Mouse (Mus musculus): ENCODE data around the gene Cep112. TPM values are rescaled to one million over a fixed set of nuclear protein-coding genes. Genes with fewer than 3 reads are reported as not detected.

Cep112 gene
- polyA plus RNA-seq, 1 experiment from 2014 or later, result 10.4 TPM

- 81% methylated on average over 7 of the region's 9 CpGs for WGBS
- no peak overlapping the region for H3K27ac ChIP-seq (ENCODE audit: low read length)
- ATAC-seq (ENCODE audit: low FRiP score, low TSS enrichment), result no peak
Observed at GRCm38 (mm10) chr11:108409876-108410644, 14.9 kb upstream of the Cep112 start.

DNA sequence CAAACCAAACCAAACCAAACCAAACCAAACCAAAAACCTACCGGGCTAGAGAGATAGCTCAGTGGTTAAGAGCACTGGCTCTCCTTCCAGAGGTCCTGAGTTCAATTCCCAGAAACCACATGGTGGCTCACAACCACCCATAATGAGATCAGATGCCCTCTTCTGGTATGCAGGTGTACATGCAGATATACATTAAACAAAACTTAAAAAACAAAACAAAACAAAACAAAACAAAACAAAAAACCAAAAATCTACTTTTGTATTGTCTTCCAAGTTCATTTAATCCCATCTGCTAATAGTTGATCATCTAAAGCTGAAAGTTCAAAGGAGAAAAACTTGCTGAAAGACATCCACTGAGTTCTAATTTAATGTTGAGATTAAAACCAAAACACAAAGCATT, 8.6 kb upstream of the Cep112 start:
- Histone ChIP-seq H3K4me3 (ENCODE audit: low read length) (no peak overlapping the region), H3K4me2 (replicated peaks; ENCODE audit: low read depth, low read length) (no peak overlapping the region), H3K9ac (replicated peaks; ENCODE audit: low read length) (no peak overlapping the region), H3K27ac (ENCODE audit: low read length) (no peak overlapping the region), H3K4me1 (ENCODE audit: insufficient read depth, low read length) (no peaks in the 10 kb centered on the region), H3K36me3 (ENCODE audit: insufficient read depth, low read length) (no peaks in the 10 kb centered on the region), H3K27me3 (ENCODE audit: insufficient read depth, low read length) (no peaks in the 10 kb centered on the region), H3K9me3 (ENCODE audit: low read length) (no peaks in the 10 kb centered on the region)
- ATAC-seq (ENCODE audit: low FRiP score, low TSS enrichment), result no peak
- 89% methylated on average over 1 of the region's 1 CpGs for WGBS

More at GRCm38 (mm10) chr11:108409876-108410644, 14.9 kb upstream of the Cep112 start:
- Histone ChIP-seq H3K36me3 (ENCODE audit: insufficient read depth, low read length) (no peaks in the 10 kb centered on the region), H3K4me2 (replicated peaks; ENCODE audit: low read depth, low read length) (no peak overlapping the region), H3K27me3 (ENCODE audit: insufficient read depth, low read length) (no peaks in the 10 kb centered on the region), H3K4me3 (ENCODE audit: low read length) (no peak overlapping the region), H3K9me3 (ENCODE audit: low read length) (no peaks in the 10 kb centered on the region), H3K9ac (replicated peaks; ENCODE audit: low read length) (no peak overlapping the region), H3K4me1 (ENCODE audit: insufficient read depth, low read length) (no peaks in the 10 kb centered on the region)

- Histone ChIP-seq H3K4me1 (ENCODE audit: insufficient read depth, low read length) (no peaks in the 10 kb centered on the region), H3K27me3 (ENCODE audit: insufficient read depth, low read length) (no peaks in the 10 kb centered on the region), H3K4me3 (ENCODE audit: low read length) (no peak overlapping the region), H3K27ac (ENCODE audit: low read length) (no peak overlapping the region), H3K4me2 (replicated peaks; ENCODE audit: low read depth, low read length) (no peak overlapping the region), H3K9ac (replicated peaks; ENCODE audit: low read length) (no peak overlapping the region), H3K9me3 (ENCODE audit: low read length) (no peaks in the 10 kb centered on the region), H3K36me3 (ENCODE audit: insufficient read depth, low read length) (no peaks in the 10 kb centered on the region)
- ATAC-seq (ENCODE audit: low FRiP score, low TSS enrichment), result no peak
- WGBS, result 35% methylated on average over 1 of the region's 1 CpGs
Observed at GRCm38 (mm10) chr11:108418540-108418939, 6.5 kb upstream of the Cep112 start.

DNA sequence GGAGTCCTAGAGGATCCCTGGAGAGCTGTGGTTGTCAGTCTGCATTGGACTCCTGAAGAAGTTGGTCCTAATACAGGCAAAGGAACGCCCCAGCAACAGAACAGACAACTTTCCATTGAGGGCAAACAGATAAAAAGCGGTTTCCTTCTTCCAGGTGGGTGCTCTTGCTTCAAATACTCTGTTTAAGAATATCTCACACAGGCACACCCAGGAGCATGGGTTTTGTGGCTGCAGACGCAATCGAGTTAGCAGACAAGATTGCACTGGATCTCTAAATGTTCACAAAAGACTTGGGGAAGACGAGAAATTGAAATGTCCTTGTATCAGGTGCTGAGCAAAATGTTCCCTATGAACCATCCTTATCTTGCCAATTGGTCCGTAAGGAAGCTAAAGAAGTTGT, 5.8 kb upstream of the Cep112 start:
- Histone ChIP-seq H3K9ac (replicated peaks; ENCODE audit: low read length) (no peak overlapping the region), H3K9me3 (ENCODE audit: low read length) (no peaks in the 10 kb centered on the region), H3K27me3 (ENCODE audit: insufficient read depth, low read length) (no peaks in the 10 kb centered on the region), H3K4me2 (replicated peaks; ENCODE audit: low read depth, low read length) (no peak overlapping the region), H3K36me3 (ENCODE audit: insufficient read depth, low read length) (no peaks in the 10 kb centered on the region), H3K4me3 (ENCODE audit: low read length) (no peak overlapping the region), H3K4me1 (ENCODE audit: insufficient read depth, low read length) (peaks cover 3% of the 10 kb centered on the region; the same call in 1 of the 2 replicates), H3K27ac (ENCODE audit: low read length) (no peak overlapping the region)
- WGBS, result 93% methylated on average over 6 of the region's 6 CpGs
- no peak for ATAC-seq (ENCODE audit: low FRiP score, low TSS enrichment)

- H3K4me1 ChIP-seq (ENCODE audit: insufficient read depth, low read length), result peaks cover 7% of the 10 kb centered on the region; the same call in 1 of the 2 replicates
- no peak overlapping the region for H3K9ac ChIP-seq (replicated peaks; ENCODE audit: low read length)
- H3K9me3 ChIP-seq (ENCODE audit: low read length), result no peaks in the 10 kb centered on the region
- H3K4me3 ChIP-seq (ENCODE audit: low read length), result no peak overlapping the region
- WGBS, result 74% methylated on average over 4 of the region's 4 CpGs
- H3K27ac ChIP-seq (ENCODE audit: low read length), result no peak overlapping the region
- no peaks in the 10 kb centered on the region for H3K27me3 ChIP-seq (ENCODE audit: insufficient read depth, low read length)
- H3K4me2 ChIP-seq (replicated peaks; ENCODE audit: low read depth, low read length), result no peak overlapping the region
- ATAC-seq (ENCODE audit: low FRiP score, low TSS enrichment), result no peak
- no peaks in the 10 kb centered on the region for H3K36me3 ChIP-seq (ENCODE audit: insufficient read depth, low read length)
Observed at GRCm38 (mm10) chr11:108420751-108421150, 4.2 kb upstream of the Cep112 start.

GRCm38 (mm10) chr11:108423221-108423620, 1.8 kb upstream of the Cep112 start:
- H3K4me2 ChIP-seq (replicated peaks; ENCODE audit: low read depth, low read length), result no peak overlapping the region
- H3K4me1 ChIP-seq (ENCODE audit: insufficient read depth, low read length), result peaks cover 12% of the 10 kb centered on the region; the same call in 1 of the 2 replicates
- ATAC-seq (ENCODE audit: low FRiP score, low TSS enrichment), result no peak
- no peaks in the 10 kb centered on the region for H3K36me3 ChIP-seq (ENCODE audit: insufficient read depth, low read length)
- no peaks in the 10 kb centered on the region for H3K9me3 ChIP-seq (ENCODE audit: low read length)
- WGBS, result 80% methylated on average over 7 of the region's 7 CpGs
- H3K4me3 ChIP-seq (ENCODE audit: low read length), result no peak overlapping the region
- H3K27ac ChIP-seq (ENCODE audit: low read length), result no peak overlapping the region
- H3K27me3 ChIP-seq (ENCODE audit: insufficient read depth, low read length), result no peaks in the 10 kb centered on the region
- no peak overlapping the region for H3K9ac ChIP-seq (replicated peaks; ENCODE audit: low read length)

DNA sequence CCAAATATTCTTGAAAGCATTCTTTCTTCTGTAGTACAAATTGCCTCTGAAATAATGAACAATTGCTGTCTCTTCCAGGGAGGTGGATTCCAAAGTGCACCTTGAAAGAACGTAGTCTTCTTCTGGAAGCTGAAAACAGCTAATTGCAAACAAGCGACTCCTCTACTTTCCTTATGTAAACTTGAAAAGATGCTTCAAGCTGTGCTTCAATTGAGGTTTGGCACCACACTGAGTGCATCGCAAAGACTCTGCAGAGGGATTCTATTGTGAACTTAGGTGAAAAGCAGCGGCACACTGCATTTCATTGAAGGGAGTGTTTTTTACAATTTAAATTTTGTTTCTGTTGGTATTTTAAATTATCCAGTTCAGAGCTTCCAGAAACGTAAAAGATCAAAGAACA, 881 bp upstream of the Cep112 start:
- H3K9ac ChIP-seq (replicated peaks; ENCODE audit: low read length), result 0 out of 2 replicates have a peak overlapping the region, but pooled peaks have one; percentile 35
- WGBS, result 15% methylated on average over 5 of the region's 5 CpGs
- H3K9me3 ChIP-seq (ENCODE audit: low read length), result no peaks in the 10 kb centered on the region
- no peaks in the 10 kb centered on the region for H3K27me3 ChIP-seq (ENCODE audit: insufficient read depth, low read length)
- peaks cover 12% of the 10 kb centered on the region; the same call in 1 of the 2 replicates for H3K4me1 ChIP-seq (ENCODE audit: insufficient read depth, low read length)
- H3K36me3 ChIP-seq (ENCODE audit: insufficient read depth, low read length), result no peaks in the 10 kb centered on the region
- peak overlapping the region; percentile 75 for H3K4me2 ChIP-seq (replicated peaks; ENCODE audit: low read depth, low read length)
- no peak overlapping the region for H3K27ac ChIP-seq (ENCODE audit: low read length)
- ATAC-seq (ENCODE audit: low FRiP score, low TSS enrichment), result no peak
- H3K4me3 ChIP-seq (ENCODE audit: low read length), result peak overlapping the region; percentile 84

DNA sequence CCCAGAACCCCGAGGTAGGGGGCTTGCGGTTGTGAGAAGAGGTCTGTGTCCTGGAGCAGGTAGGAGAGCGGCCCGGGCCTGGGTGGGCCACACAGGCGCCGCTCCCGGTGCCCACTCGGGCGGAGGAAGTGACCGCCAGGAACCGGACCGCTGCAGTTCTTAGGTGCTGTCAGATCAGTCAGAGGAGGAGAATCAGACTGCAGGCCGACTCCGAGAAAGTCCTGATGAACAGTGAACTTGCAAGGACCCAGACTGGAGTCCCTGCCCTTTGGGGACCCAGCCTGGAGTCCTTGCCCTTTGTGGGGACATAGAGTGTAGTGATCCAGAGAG, 565 bp downstream of the Cep112 start:
- Histone ChIP-seq H3K27me3 (ENCODE audit: insufficient read depth, low read length) (no peaks in the 10 kb centered on the region), H3K4me3 (ENCODE audit: low read length) (peak overlapping the region; percentile 84), H3K27ac (ENCODE audit: low read length) (peak overlapping the region; percentile 63; the same call in 1 of the 2 replicates), H3K4me2 (replicated peaks; ENCODE audit: low read depth, low read length) (peak overlapping the region; percentile 75), H3K9me3 (ENCODE audit: low read length) (no peaks in the 10 kb centered on the region), H3K36me3 (ENCODE audit: insufficient read depth, low read length) (no peaks in the 10 kb centered on the region), H3K9ac (replicated peaks; ENCODE audit: low read length) (peak overlapping the region; percentile 89), H3K4me1 (ENCODE audit: insufficient read depth, low read length) (peaks cover 12% of the 10 kb centered on the region; the same call in 1 of the 2 replicates)
- peak; percentile 75 for ATAC-seq (ENCODE audit: low FRiP score, low TSS enrichment)
- WGBS, result 5% methylated on average over 14 of the region's 14 CpGs

DNA sequence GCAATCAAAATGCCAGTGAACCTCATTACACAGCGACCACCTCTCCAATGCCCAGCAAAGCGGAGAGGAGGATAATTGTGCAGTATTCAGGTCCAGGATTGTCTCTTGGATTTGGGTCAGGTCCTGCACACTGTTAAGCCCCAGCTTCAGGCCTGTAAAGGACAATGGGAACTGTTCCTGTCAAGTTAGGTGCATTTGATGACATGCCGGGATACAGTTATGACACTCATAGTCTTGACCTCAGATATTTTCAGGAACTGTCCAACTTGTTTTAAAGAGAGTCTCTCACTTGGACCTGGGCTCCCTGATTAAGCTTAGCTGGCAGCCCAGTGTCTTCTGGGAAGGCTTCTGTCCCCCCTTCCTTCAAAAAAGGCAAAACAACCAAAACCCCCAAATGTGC, 1.1 kb downstream of the Cep112 start:
- H3K27ac ChIP-seq (ENCODE audit: low read length), result no peak overlapping the region
- H3K9me3 ChIP-seq (ENCODE audit: low read length), result no peaks in the 10 kb centered on the region
- H3K4me1 ChIP-seq (ENCODE audit: insufficient read depth, low read length), result peaks cover 12% of the 10 kb centered on the region; the same call in 1 of the 2 replicates
- H3K36me3 ChIP-seq (ENCODE audit: insufficient read depth, low read length), result no peaks in the 10 kb centered on the region
- ATAC-seq (ENCODE audit: low FRiP score, low TSS enrichment), result no peak
- 92% methylated on average over 3 of the region's 3 CpGs for WGBS
- no peaks in the 10 kb centered on the region for H3K27me3 ChIP-seq (ENCODE audit: insufficient read depth, low read length)
- peak overlapping the region; percentile 84 for H3K4me3 ChIP-seq (ENCODE audit: low read length)
- H3K9ac ChIP-seq (replicated peaks; ENCODE audit: low read length), result peak overlapping the region; percentile 89
- H3K4me2 ChIP-seq (replicated peaks; ENCODE audit: low read depth, low read length), result peak overlapping the region; percentile 75

GRCm38 (mm10) chr11:108427191-108427590, 2.2 kb downstream of the Cep112 start:
- H3K9me3 ChIP-seq (ENCODE audit: low read length), result no peaks in the 10 kb centered on the region
- H3K4me2 ChIP-seq (replicated peaks; ENCODE audit: low read depth, low read length), result no peak overlapping the region
- peaks cover 12% of the 10 kb centered on the region; the same call in 1 of the 2 replicates for H3K4me1 ChIP-seq (ENCODE audit: insufficient read depth, low read length)
- H3K27me3 ChIP-seq (ENCODE audit: insufficient read depth, low read length), result no peaks in the 10 kb centered on the region
- no peak overlapping the region for H3K9ac ChIP-seq (replicated peaks; ENCODE audit: low read length)
- no peaks in the 10 kb centered on the region for H3K36me3 ChIP-seq (ENCODE audit: insufficient read depth, low read length)
- H3K27ac ChIP-seq (ENCODE audit: low read length), result no peak overlapping the region
- no peak overlapping the region for H3K4me3 ChIP-seq (ENCODE audit: low read length)
- WGBS, result 53% methylated on average over 6 of the region's 6 CpGs
- ATAC-seq (ENCODE audit: low FRiP score, low TSS enrichment), result no peak

Data from kidney, embryonic 16.5 days (tissue).